Mouse (Mus musculus): ENCODE results near the gene Car12.
A peak's percentile ranks its signal among the peaks of the same experiment; 100 is the strongest.

The Car12 gene

DNA sequence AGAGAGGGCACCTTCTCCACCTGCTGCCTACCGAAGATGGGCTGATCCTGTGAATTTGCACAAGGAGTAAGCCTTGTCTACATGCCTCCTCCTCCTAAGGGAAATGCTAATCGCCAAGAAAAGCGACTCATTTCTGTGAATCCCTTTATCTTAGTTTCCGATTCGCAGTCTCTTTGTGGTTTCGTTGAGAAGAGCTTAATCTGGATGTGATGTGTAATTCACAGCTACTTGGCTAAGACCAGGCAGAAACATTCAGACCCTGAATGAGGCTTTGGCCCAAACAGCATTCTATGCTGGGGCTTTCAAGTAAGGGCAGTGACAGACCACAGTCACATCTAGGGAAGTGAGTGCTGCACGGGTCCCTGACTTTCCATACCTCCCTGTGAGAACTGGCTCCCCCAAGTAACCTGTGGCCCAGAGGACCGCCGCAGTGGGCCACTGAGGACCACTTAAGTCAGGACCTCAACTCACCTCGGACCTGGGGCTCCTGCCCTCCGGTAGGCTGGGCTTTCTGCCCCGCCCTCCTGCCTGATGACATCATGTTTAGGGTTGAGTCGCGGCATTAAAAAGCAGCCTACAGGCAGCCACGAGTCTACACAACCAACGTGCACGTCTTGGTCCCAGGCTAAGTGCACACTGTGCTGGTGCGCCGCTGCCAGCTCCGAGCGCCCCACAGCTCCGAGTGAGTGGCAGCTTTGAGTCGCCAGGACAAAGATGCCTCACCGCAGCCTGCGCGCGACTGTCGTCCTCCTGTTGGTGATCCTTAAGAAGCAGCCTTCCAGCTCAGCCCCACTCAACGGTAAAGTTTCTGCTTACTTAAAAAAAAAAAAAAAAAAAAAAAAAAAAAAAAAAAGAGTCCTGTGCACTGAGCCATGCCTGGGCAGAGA, at the start of gene Car12:
Gene Car12, plus strand, starts transcription at position 552 of the 887 bp plus-strand sequence.
- DNase-seq, result no peak

GRCm38 (mm10) chr9:66663764-66664163, 49.7 kb upstream of the Car12 start:
- no peak for DNase-seq

- DNase-seq, result no peak
Observed at GRCm38 (mm10) chr9:66664561-66664960, 48.9 kb upstream of the Car12 start.

GRCm38 (mm10) chr9:66666153-66666552, 47.3 kb upstream of the Car12 start:
- DNase-seq, result no peak

GRCm38 (mm10) chr9:66667046-66667445, 46.4 kb upstream of the Car12 start:
- no peak for DNase-seq

DNA sequence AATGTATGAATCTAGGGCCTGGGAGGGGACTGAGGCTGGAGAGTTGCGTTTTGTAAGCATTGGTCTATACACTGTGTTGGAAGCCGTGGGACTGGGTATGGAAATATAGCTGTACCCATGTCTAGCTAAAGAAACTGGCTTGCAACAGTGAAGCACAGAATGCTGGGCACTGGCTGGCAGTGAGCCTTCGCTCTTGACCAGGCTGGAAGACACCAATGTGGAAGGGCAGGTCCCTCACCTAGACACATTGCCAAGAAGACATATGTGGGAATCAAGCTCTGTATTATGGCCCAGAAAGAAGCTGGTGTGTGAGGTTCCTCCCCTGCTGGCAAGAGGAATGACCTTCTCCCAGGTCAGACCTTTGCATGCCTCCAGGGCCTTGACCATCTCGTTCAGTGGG, 45.6 kb upstream of the Car12 start:
- no peak for DNase-seq

- no peak for DNase-seq
Observed at GRCm38 (mm10) chr9:66669561-66670078, 43.9 kb upstream of the Car12 start.

DNA sequence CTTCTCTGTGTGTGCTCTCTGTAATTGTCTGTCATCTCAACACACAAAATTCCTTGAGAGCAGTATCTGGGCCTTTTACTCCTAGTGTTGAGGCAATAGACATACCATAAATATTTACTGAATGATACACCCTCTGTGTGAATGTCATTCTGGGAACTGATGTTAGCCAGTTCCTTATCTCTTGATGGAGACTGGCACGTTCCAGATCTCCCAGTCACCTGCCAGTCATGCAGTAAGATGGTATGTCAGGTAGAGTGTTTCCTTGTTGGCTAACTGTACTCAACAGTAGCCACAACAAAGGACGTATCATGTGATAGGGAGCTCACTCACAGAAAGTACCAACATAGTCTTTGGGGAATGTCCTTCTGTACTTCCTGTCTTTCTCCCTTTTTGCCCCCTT, 39.7 kb upstream of the Car12 start:
- no peak for DNase-seq

GRCm38 (mm10) chr9:66675566-66675965, 37.9 kb upstream of the Car12 start:
- DNase-seq, result no peak

DNA sequence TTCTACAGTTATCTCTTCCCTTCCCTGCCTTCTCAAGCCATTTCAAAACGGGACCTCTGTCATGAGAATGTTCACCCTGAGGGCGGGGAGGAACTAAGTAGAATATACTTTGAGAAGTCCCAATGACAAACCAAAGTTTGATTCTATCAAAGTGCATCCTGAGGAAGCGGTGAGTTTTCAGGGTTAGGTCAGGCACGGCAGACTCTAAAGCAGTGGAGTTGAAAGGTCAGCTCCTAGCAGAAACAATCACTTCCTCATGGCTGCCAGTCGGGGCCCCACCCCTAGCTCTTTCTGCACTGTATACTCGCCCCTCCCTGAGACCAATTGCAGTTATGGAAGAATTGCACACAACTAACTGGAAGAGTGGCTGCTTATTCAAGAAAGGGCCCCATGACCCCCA, 33.4 kb upstream of the Car12 start:
- no peak for DNase-seq

DNA sequence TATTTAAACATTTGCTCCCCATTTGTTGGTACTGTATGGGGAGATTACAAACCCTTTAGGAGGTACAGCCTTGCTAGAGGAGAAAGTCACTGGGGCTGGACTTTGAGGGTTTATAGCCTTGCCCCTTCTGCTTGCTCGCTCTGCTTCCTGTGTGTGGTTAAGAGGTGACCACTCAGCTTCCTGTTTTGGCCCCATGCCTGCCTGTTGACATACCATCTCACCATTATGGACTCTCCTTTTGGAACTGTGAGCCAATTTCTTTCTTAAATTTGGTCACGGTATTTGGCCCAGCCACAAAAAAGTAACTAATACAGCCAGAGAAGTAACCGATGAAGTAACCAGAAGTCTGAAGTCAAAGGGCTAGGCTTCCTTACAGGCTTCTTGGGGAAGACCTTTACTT, 30.7 kb upstream of the Car12 start:
- DNase-seq, result no peak

- DNase-seq, result no peak
Observed at GRCm38 (mm10) chr9:66685730-66686129, 27.8 kb upstream of the Car12 start.

GRCm38 (mm10) chr9:66687713-66688112, 25.8 kb upstream of the Car12 start:
- no peak for DNase-seq

DNA sequence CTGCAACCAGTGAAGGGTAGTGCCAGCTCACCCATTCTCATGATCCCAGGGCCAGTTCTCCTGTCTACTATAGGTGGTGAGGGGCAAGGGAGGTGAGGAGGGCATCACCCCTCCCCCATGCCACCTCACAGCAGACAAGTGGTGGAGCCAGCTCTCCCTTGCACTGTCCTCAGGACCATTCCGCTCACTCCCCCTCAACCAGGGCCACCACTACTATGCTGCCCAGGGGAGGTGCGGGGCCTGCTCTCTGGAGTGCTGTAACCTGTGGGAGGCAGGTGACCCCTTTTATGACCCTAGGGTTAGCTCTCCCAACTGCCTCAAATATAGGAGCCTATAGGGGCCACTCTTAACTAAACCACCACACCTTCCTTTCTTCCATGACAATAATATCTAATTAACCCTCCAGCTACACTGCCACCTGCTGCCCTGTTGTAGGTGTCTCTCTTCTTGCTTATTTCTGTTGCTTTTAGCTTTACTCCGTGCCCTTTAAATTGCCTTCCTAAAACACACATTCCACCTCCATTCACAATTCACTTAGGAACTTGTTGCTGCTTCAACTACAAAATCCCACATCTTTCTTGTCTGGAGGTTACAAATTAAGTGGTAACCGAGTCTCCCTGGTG, 21.7 kb upstream of the Car12 start:
- no peak for DNase-seq

- DNase-seq, result no peak
Observed at GRCm38 (mm10) chr9:66697355-66698140, 15.9 kb upstream of the Car12 start.

DNA sequence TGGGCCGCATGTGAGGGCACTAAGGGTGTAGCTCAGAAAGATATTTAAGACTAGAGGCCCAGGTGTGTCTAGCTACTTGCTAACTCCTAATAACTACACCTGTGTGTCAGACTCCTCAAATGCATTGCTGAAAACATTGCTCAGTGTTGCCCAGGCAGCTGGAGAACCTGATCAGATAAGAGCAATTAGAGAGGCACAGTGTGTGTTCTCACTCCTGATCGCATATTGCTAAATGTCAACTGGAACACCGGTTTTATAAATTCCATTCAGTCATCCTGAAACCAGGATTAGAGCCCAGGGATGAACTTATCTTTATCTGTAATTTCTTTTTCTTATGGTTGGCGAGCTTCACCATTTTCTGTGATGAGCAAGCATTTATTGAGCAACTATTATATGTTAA, 13.7 kb upstream of the Car12 start:
- DNase-seq, result no peak

DNA sequence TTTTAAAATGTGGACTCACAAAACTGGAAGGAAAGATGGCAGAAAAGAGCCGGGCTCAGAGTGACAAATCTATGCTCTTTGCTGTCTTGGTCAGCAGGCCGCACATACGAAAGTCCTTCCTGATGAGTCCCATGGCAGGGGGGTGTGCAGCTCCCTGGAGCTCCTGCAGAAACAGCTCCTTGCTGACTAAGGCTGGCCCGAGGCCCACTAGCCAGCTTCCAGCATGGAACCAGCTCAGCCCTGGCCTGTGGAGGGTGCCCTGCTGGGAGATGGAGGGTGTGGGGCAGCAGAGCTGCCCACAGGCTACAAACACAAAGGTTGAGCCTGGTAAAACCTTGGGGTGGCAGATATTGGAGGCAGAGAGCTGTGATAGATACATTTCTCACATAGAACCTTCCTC, 10.5 kb upstream of the Car12 start:
- DNase-seq, result peak; percentile 52

DNA sequence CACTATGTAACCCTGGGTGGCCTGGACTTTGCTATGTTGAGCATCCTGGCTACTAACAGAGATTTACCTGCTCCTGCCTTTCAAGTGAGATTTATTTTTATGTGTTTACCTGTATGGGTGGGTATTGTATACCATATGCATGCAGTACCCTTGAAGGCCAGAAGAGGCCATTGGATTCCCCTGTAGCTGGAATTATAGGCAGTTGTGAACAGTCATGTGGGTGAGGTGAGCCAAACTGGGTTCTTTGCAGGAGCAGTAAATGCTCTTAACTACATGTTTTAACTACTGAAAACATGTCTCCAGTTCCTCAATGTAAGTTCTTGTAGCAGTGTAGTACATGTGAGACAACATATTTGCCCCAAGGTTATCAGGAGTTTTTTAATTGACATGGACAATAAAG, 8.1 kb upstream of the Car12 start:
- no peak for DNase-seq

DNA sequence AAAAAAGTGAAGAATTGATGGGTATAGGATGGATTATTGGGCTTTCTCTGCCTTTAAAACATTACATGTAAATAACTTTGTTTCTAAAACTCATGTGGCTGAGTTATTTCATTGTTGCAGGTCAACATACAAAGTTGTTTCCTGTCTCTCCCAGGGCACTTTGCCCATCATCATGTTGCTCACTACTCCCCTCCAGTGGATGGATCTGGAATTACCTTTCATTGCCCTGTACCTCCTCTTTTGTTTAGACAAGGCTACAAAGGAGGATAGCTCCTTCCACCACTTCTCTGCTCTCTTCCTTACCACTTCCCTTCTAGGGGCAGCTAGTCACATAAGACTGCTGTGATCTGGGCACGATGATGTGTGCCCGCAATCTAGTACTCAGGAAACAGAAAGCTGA, 7.7 kb upstream of the Car12 start:
- peak; percentile 82 for DNase-seq

- DNase-seq, result no peak
Observed at GRCm38 (mm10) chr9:66708054-66708772, 5.3 kb upstream of the Car12 start.

DNA sequence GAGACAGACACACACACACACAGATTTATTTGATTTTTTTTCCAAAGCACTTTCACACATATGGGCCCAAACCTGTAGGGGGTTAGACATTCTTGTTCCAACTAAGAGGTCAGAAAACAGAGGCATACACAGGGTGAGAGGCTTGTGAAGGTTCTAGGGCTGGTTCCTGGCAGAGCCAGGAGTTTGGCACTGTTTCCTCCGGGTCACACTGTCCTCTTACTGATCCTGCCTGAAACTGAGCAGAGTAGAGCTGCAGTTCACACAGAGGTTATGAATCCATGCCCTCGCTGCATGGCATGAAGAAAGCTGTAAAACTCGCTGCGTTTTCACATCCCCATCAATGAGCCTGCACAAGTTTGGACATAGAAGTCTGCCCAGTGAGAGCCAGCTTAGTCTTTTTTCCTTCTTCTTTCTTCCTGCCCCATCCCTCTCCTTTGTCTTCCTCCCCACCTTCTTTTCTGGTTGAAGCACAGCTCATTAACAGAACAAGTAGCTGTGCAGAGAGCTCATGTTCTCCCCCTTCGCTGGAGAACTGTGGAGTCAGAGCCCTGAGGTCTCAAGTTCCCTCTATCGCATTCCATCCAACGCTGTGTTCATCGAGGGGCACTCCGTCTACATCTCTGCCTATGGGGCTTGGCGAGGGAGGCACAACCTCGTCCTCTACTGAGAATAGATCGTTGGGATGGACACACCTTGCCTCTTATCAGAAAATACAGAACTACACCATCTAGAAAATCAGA, 4.5 kb upstream of the Car12 start:
- DNase-seq, result no peak

DNA sequence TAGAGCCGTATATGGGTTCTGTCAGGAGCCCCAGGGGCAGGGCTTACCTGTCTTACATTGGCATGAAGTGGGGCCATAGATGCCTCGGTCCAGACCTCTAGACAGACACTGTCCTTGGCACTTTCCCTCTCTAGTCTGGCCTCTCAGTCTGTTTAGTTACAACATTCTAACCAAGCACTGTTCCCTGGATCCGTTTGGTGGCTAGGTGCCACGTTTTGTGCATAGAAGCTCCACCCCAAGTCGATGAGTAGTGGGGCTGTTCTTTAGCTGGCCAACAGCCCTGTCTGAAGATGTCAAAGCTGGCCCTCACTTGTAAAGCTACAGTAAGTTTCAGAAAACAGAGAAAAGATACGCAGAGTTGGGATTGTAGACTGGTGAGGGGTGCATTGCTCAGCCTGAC, 2.9 kb upstream of the Car12 start:
- DNase-seq, result no peak
